Mouse (Mus musculus): Measurements from ENCODE around the gene Zbp1.

DNA sequence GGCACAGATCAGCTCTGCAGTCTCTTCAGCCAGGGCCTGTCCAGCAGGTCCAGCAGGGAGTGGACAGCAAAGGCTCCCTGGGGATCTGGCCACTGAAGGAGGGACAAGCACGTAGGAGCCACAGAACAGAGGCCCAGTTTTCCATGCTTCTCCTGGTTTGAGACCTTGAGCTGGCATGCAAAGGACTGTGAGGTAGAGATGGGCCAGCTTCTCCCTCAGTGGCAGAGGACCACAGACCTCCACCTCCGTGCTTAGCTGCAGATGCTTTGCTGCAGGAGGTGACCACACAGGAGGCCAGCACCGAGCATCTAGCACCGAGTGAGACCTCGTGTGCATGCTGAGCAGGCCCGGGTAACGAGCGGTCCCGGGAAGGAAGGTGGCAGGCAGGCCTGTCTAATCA lies 22.0 kb upstream of the Zbp1 start:
- no peak for TF ChIP-seq POLR2A (IDR thresholded peaks at IDR 0.05; ENCODE audit: borderline replicate concordance, control insufficient read depth, low read depth, low read length)
- TF ChIP-seq CTCF (IDR thresholded peaks at IDR 0.05; ENCODE audit: control insufficient read depth, insufficient read depth, low read length), result no peak

Measured in bone marrow, adult 2 months (tissue).